ENCODE assay signal across 12 mouse cellular contexts in the genomic region with DNA sequence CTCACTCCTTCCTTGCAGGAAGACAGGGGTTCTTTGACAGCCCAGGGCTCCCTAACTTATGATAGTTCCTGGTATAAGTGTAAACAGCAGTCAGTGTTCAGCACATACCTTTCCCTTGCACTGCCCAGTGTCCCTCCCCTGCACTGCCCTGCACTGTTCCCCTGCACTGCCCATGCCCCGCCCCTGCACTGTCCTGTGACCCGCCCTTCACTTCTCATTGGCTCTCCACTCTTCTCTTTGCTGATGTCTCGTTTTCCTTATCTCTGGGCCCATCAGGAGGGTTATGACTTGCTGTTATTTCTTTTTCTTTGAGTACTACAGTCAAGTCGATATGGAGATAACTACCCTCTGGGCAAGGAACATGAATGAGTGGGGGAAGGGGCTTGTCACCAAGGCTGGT. TPM values are rescaled to one million over a fixed set of nuclear protein-coding genes. Genes with fewer than 3 reads are reported as not detected.
DNase-seq lines count a peak whose midpoint lies in the region; ATAC-seq and TF ChIP-seq lines count a peak whose summit lies in the region.
"Had no signal": no experiment of that assay in that cellular context is flagged by ENCODE, and none has a peak within 500 bp of the region (broad histone marks: within the 10 kb centered on the region; RNA-seq: fewer than 3 reads in every experiment).

No protein-coding gene starts in this region.

- no peak for TF ChIP-seq EP300 in liver, embryonic 14.5 days (IDR thresholded peaks at IDR 0.05; ENCODE audit: low read depth)
- no peak for TF ChIP-seq EP300 in stomach, postnatal 0 days (optimal IDR thresholded peaks at IDR 0.05)

- ATAC-seq in midbrain, embryonic 13.5 days: peak; percentile 56; the same call in 1 of the 2 replicates
- peak; percentile 63; the same call in 1 of the 2 replicates for ATAC-seq in liver, embryonic 14.5 days (ENCODE audit: insufficient read depth)
- peak; percentile 88 for ATAC-seq in stomach, postnatal 0 days (ENCODE audit: low FRiP score, low TSS enrichment)
- no peak for ATAC-seq in forebrain, embryonic 12.5 days (ENCODE audit: low FRiP score)

- peaks cover 9% of the 10 kb centered on the region; the same call in 1 of the 2 replicates for H3K4me1 ChIP-seq in midbrain, embryonic 13.5 days (replicated peaks)
- peaks cover 15% of the 10 kb centered on the region for H3K4me1 ChIP-seq in midbrain, embryonic 10.5 days
- no peaks in the 10 kb centered on the region for H3K4me1 ChIP-seq in liver, embryonic 14.5 days (replicated peaks; ENCODE audit: control insufficient read depth in 2 of 2, insufficient read depth in 2 of 2, low read length in 1 of 2)
- H3K4me1 ChIP-seq in stomach, postnatal 0 days (replicated peaks; ENCODE audit: control insufficient read depth, insufficient read depth): no peaks in the 10 kb centered on the region
- 0 out of 2 replicates have a peak, but pooled peaks cover 8% of the 10 kb centered on the region for H3K4me1 ChIP-seq in forebrain, embryonic 12.5 days
- H3K4me1 ChIP-seq in lung, adult 2 months (ENCODE audit: control insufficient read depth, insufficient read depth, low read length): no peaks in the 10 kb centered on the region

- no peak for DNase-seq in midbrain, embryonic 10.5 days (ENCODE audit: low spot score)
- peak; percentile 71 for DNase-seq in induced T-regulatory cell, adult 2 months (ENCODE audit: low read depth)
- DNase-seq in liver, embryonic 14.5 days (ENCODE audit: low read depth in 3 of 3, low spot score in 3 of 3): peak in 1 of 3 experiments; percentile 10
- peak; percentile 56 for DNase-seq in stomach, postnatal 0 days (ENCODE audit: low spot score)
- DNase-seq in lung, adult 2 months: no peak
- DNase-seq: heart, postnatal 14 days; kidney, adult 8-10 months; lung, postnatal 10 days; right cerebral cortex, postnatal 4 days had no signal

- WGBS in midbrain, embryonic 13.5 days: 45% methylated on average over 4 of the region's 4 CpGs
- WGBS in midbrain, embryonic 10.5 days: 43% methylated on average over 4 of the region's 4 CpGs
- WGBS in liver, embryonic 14.5 days (ENCODE audit: insufficient replicate concordance): 14% methylated on average over 4 of the region's 4 CpGs
- WGBS in stomach, postnatal 0 days: 21% methylated on average over 4 of the region's 4 CpGs
- 36% methylated on average over 4 of the region's 4 CpGs for WGBS in forebrain, embryonic 12.5 days
- 25% methylated on average over 4 of the region's 4 CpGs for WGBS in lung, adult 2 months

- TF ChIP-seq CTCF in liver, embryonic 14.5 days (IDR thresholded peaks at IDR 0.05; ENCODE audit: low read depth): no peak
- TF ChIP-seq CTCF in stomach, postnatal 0 days (IDR thresholded peaks at IDR 0.05; ENCODE audit: low read depth): no peak
- TF ChIP-seq CTCF in lung, adult 2 months (IDR thresholded peaks at IDR 0.05; ENCODE audit: insufficient read depth, low read length): no peak

- no peak for TF ChIP-seq POLR2A in lung, adult 2 months (IDR thresholded peaks at IDR 0.05; ENCODE audit: borderline replicate concordance, extremely low read depth, low read depth, low read length)

- H3K27ac ChIP-seq in midbrain, embryonic 13.5 days: no peak overlapping the region
- H3K27ac ChIP-seq in midbrain, embryonic 10.5 days (replicated peaks): no peak overlapping the region
- no peak overlapping the region for H3K27ac ChIP-seq in liver, embryonic 14.5 days
- H3K27ac ChIP-seq in stomach, postnatal 0 days (replicated peaks): no peak overlapping the region
- H3K27ac ChIP-seq in forebrain, embryonic 12.5 days: no peak overlapping the region
- H3K27ac ChIP-seq: limb, embryonic 10.5 days had no signal

- H3K9ac ChIP-seq in midbrain, embryonic 13.5 days (replicated peaks): no peak overlapping the region
- no peak overlapping the region for H3K9ac ChIP-seq in liver, embryonic 14.5 days (replicated peaks)
- no peak overlapping the region for H3K9ac ChIP-seq in stomach, postnatal 0 days (ENCODE audit: low read length)
- H3K9ac ChIP-seq in forebrain, embryonic 12.5 days: no peak overlapping the region

- H3K4me2 ChIP-seq in midbrain, embryonic 13.5 days (replicated peaks): no peak overlapping the region
- no peak overlapping the region for H3K4me2 ChIP-seq in liver, embryonic 14.5 days (ENCODE audit: low read depth)
- H3K4me2 ChIP-seq in stomach, postnatal 0 days (replicated peaks; ENCODE audit: low read depth): no peak overlapping the region
- no peak overlapping the region for H3K4me2 ChIP-seq in forebrain, embryonic 12.5 days

- 0 out of 2 replicates have a peak, but pooled peaks cover 2% of the 10 kb centered on the region for H3K27me3 ChIP-seq in midbrain, embryonic 13.5 days
- H3K27me3 ChIP-seq in midbrain, embryonic 10.5 days (ENCODE audit: low read depth, poor library complexity, severe bottlenecking): peaks cover 21% of the 10 kb centered on the region; the same call in 1 of the 2 replicates
- no peaks in the 10 kb centered on the region for H3K27me3 ChIP-seq in liver, embryonic 14.5 days (ENCODE audit: control insufficient read depth, insufficient read depth, low read length)
- no peaks in the 10 kb centered on the region for H3K27me3 ChIP-seq in stomach, postnatal 0 days (ENCODE audit: control insufficient read depth, insufficient read depth, low read length)
- H3K27me3 ChIP-seq in forebrain, embryonic 12.5 days: no peaks in the 10 kb centered on the region

- no peak overlapping the region for H3K4me3 ChIP-seq in midbrain, embryonic 13.5 days (replicated peaks)
- no peak overlapping the region for H3K4me3 ChIP-seq in midbrain, embryonic 10.5 days
- no peak overlapping the region for H3K4me3 ChIP-seq in liver, embryonic 14.5 days (ENCODE audit: insufficient read depth in 1 of 2, low read depth in 2 of 2, low read length in 2 of 2)
- H3K4me3 ChIP-seq in stomach, postnatal 0 days (ENCODE audit: low read depth, low read length): no peak overlapping the region
- H3K4me3 ChIP-seq in forebrain, embryonic 12.5 days (replicated peaks): no peak overlapping the region
- no peak overlapping the region for H3K4me3 ChIP-seq in lung, adult 2 months (replicated peaks; ENCODE audit: extremely low read depth, low read depth, low read length)
- H3K4me3 ChIP-seq: limb, embryonic 10.5 days had no signal

- H3K9me3 ChIP-seq in midbrain, embryonic 13.5 days: no peaks in the 10 kb centered on the region
- no peaks in the 10 kb centered on the region for H3K9me3 ChIP-seq in midbrain, embryonic 10.5 days (replicated peaks)
- no peaks in the 10 kb centered on the region for H3K9me3 ChIP-seq in liver, embryonic 14.5 days (ENCODE audit: control insufficient read depth, low read length)
- H3K9me3 ChIP-seq in stomach, postnatal 0 days (ENCODE audit: control insufficient read depth, low read length): no peaks in the 10 kb centered on the region
- H3K9me3 ChIP-seq in forebrain, embryonic 12.5 days: no peaks in the 10 kb centered on the region
- H3K9me3 ChIP-seq: limb, embryonic 10.5 days had no signal

- H3K36me3 ChIP-seq in midbrain, embryonic 13.5 days: no peaks in the 10 kb centered on the region
- no peaks in the 10 kb centered on the region for H3K36me3 ChIP-seq in midbrain, embryonic 10.5 days
- no peaks in the 10 kb centered on the region for H3K36me3 ChIP-seq in liver, embryonic 14.5 days (replicated peaks; ENCODE audit: control insufficient read depth, insufficient read depth, low read depth)
- no peaks in the 10 kb centered on the region for H3K36me3 ChIP-seq in stomach, postnatal 0 days (ENCODE audit: control insufficient read depth, insufficient read depth, low read length)
- no peaks in the 10 kb centered on the region for H3K36me3 ChIP-seq in forebrain, embryonic 12.5 days (replicated peaks)
- H3K36me3 ChIP-seq: limb, embryonic 10.5 days had no signal

RNA-seq across cellular contexts. Expression of a gene that starts 8.5 kb away (rescaled TPM):
- polyA plus RNA-seq in midbrain, embryonic 13.5 days (2015; fragmentation: Nextera tagmentation; extraction: Ambion mirVana): 0.07 and 0.54 TPM in 2 replicates
- 0.22 and 0.73 TPM in 2 replicates for polyA plus RNA-seq in midbrain, embryonic 10.5 days (2016; fragmentation: Nextera tagmentation; extraction: Ambion mirVana)
- polyA plus RNA-seq in liver, embryonic 14.5 days (2012; rRNA removed): 0.01 TPM in 1 of 2 replicates, not detected in the other
- polyA plus RNA-seq in liver, embryonic 14.5 days (2014; fragmentation: Nextera tagmentation; extraction: Ambion mirVana): not detected in 2 replicates
- polyA plus RNA-seq in stomach, postnatal 0 days (2015; fragmentation: Nextera tagmentation; extraction: Ambion mirVana): 0.32 and 0.51 TPM in 2 replicates
- polyA plus RNA-seq in forebrain, embryonic 12.5 days (2016; fragmentation: Nextera tagmentation; extraction: Ambion mirVana): 1.3 and 1.7 TPM in 2 replicates
- not detected in 2 replicates for polyA plus RNA-seq in lung, adult 2 months (2012; rRNA removed)
- polyA plus RNA-seq: limb, embryonic 10.5 days had no signal

RNA-seq across cellular contexts. Expression of a gene that starts 30.6 kb away (rescaled TPM):
- 935 and 992 TPM in 2 replicates for polyA plus RNA-seq in midbrain, embryonic 13.5 days (2015; fragmentation: Nextera tagmentation; extraction: Ambion mirVana)
- polyA plus RNA-seq in midbrain, embryonic 10.5 days (2016; fragmentation: Nextera tagmentation; extraction: Ambion mirVana): 1,349 and 1,575 TPM in 2 replicates
- polyA plus RNA-seq in liver, embryonic 14.5 days (2012; rRNA removed): 1,110 and 1,446 TPM in 2 replicates
- 1,498 and 1,559 TPM in 2 replicates for polyA plus RNA-seq in liver, embryonic 14.5 days (2014; fragmentation: Nextera tagmentation; extraction: Ambion mirVana)
- 941 and 957 TPM in 2 replicates for polyA plus RNA-seq in stomach, postnatal 0 days (2015; fragmentation: Nextera tagmentation; extraction: Ambion mirVana)
- polyA plus RNA-seq in forebrain, embryonic 12.5 days (2016; fragmentation: Nextera tagmentation; extraction: Ambion mirVana): 997 and 1,048 TPM in 2 replicates
- polyA plus RNA-seq in lung, adult 2 months (2012; rRNA removed): 1,383 and 1,388 TPM in 2 replicates

RNA-seq across cellular contexts. Expression of a gene that starts 47.9 kb away (rescaled TPM):
- 37.2 and 39.2 TPM in 2 replicates for polyA plus RNA-seq in midbrain, embryonic 13.5 days (2015; fragmentation: Nextera tagmentation; extraction: Ambion mirVana)
- 40.4 and 42.1 TPM in 2 replicates for polyA plus RNA-seq in midbrain, embryonic 10.5 days (2016; fragmentation: Nextera tagmentation; extraction: Ambion mirVana)
- polyA plus RNA-seq in liver, embryonic 14.5 days (2012; rRNA removed): 94.3 and 106 TPM in 2 replicates
- 118 and 136 TPM in 2 replicates for polyA plus RNA-seq in liver, embryonic 14.5 days (2014; fragmentation: Nextera tagmentation; extraction: Ambion mirVana)
- 16.3 and 18.2 TPM in 2 replicates for polyA plus RNA-seq in stomach, postnatal 0 days (2015; fragmentation: Nextera tagmentation; extraction: Ambion mirVana)
- polyA plus RNA-seq in forebrain, embryonic 12.5 days (2016; fragmentation: Nextera tagmentation; extraction: Ambion mirVana): 28.6 and 32.7 TPM in 2 replicates
- 34.2 and 41.9 TPM in 2 replicates for polyA plus RNA-seq in lung, adult 2 months (2012; rRNA removed)

Comparison
In these comparisons a context has a peak if more than half of its experiments do, and no peak if none do; other contexts are left out.
1. DNase-seq: peak in induced T-regulatory cell, adult 2 months (single experiment) and stomach, postnatal 0 days (single experiment); none in midbrain, embryonic 10.5 days (single experiment) and lung, adult 2 months (single experiment).